Mouse (Mus musculus): Measurements from ENCODE around the gene Irgm1.
"Not testable (repeated sequence)": the region's sequence is repeated elsewhere in the genome, so short reads cannot be mapped to it uniquely, and the experiment has no call there.

Gene Irgm1

DNA sequence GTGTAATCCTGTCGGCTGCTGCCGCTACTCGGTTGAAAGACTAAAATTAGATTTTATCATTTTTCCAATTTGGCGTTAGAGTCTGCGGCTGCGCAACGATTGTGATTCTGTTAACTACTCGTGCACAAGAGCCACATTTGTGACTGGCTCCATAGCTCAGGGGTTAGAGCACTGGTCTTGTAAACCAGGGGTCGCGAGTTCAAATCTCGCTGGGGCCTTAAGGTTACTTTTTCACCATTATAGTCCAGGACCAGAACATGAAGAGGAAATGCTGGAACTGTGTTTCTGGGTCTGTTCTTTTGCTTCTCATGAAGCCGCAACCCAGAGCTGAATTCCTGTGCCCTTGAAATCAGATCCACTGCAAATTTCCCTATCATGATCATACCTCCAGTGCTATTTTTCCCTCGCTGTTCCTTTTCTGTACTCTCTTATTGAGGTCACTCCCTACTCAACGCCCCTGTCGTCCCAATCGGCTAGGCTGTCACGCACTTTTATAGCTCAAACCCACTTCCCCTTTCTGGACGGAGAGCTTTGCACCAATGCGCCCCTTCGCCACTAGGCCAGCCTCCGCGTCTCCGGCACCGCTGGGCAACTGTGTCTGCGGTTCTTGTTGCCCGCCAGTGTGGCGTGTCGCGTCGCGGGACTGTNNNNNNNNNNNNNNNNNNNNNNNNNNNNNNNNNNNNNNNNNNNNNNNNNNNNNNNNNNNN lies 17.9 kb downstream of the Irgm1 start:
- peak; percentile 94 for DNase-seq

DNA sequence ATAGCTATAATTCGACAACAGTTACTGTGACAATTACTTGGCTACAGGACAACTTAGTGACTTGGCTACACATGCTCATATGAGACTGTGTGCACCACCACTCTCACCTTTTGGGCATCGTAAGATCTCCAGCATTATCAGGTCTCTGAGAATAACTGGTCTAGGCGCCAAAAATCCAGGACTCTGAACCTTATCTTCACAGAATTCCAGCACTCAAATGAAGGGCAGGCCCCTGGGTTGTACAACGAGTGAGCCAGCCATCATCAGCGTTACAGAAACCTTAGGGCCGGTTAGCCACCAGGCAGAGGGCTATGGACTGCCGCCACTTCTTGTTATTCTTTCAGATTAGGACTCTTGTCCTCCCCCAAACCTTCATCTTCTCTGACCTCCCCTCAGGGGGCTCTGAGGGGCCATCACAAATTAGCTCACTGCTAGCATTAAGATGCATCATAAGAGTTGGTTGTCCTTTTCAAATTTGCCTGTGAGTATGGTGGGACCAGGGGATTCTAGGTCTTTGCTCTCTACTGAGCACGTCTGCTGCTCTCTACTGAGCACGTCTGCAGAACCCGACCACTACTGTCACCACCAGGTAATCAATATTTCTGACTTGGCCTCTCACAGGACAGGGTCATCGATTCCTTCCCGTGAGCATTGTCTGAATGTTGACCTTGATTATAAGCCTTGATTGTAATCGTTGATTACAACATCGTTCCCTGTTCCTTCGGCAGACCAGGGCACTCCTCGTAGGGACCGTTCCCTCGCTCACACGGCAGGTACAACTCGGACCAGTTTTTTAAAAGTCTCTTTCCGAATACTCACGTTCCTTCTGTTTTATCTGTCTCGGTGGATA lies 18.6 kb downstream of the Irgm1 start:
- DNase-seq, result no peak

GRCm38 (mm10) chr11:48852190-48852589 lies 19.3 kb downstream of the Irgm1 start:
- no peak for DNase-seq

GRCm38 (mm10) chr11:48851270-48851995 lies 20.1 kb downstream of the Irgm1 start:
- no peak for DNase-seq

DNA sequence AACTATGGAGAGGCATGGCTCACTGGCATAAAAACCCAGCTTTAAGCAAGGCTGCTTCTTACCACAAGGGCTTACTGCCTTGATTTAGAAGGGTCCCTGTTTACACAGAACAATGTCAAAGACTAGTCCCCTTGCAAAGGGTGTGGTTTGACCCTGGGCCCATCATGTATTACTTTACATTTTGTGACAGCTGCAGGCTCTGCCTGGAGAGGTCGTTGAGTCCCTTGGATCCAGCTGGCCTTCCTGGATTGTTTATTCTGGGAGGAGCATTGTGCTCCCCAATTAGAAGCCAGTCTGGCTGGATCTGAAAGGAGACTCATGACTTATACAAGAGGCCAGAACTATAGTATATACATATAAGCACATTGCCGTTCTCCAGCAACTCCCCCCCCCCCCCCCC lies 21.2 kb downstream of the Irgm1 start:
- DNase-seq, result no peak

DNA sequence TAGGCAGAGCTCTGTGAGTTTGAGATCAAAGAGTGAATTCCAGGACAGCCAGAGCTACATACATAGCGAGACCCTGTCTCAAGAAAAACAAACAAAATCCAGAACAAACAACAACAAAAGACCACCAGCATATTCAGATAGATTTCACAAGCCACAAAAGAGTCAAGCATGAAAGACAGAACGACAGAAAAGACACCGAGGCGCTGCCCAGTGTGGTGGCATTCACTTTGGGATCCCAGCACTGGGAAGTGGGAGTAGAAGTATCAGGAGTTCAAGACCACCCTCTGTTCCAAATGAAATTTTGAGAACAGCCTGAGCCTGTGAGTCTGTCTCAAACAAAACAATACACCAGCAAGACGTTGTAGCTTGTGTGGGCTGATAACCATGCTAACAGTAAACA lies 24.6 kb downstream of the Irgm1 start:
- no peak for DNase-seq

GRCm38 (mm10) chr11:48846362-48846761 lies 25.1 kb downstream of the Irgm1 start:
- not testable (repeated sequence) for DNase-seq

GRCm38 (mm10) chr11:48845244-48845815 lies 26.2 kb downstream of the Irgm1 start:
- DNase-seq, result no peak

DNA sequence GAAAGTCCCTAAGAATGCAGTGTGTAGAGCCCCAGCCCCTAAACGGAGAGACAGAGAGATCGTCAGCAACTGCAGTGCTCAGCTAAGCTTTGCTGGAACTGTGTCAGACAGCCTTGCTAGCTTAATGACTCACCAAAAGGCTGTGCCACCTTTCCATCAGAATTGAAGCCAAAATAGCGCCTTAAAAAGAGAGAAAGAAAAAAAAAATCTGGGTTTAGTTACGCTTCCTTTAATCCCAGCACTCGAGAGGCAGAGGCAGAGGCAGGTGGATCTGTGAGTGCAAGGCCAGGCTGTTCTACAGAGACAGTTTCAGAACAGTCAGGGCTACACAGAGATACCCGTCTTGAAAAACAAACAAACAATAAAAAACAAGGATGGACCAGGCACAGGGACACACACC lies 27.2 kb downstream of the Irgm1 start:
- no peak for DNase-seq

GRCm38 (mm10) chr11:48843202-48843601 lies 28.3 kb downstream of the Irgm1 start:
- no peak for DNase-seq

GRCm38 (mm10) chr11:48842378-48842792 lies 29.1 kb downstream of the Irgm1 start:
- DNase-seq, result no peak

- no peak for DNase-seq
Observed at GRCm38 (mm10) chr11:48841213-48841612, 30.3 kb downstream of the Irgm1 start.

GRCm38 (mm10) chr11:48840805-48841204 lies 30.7 kb downstream of the Irgm1 start:
- DNase-seq, result no peak

- DNase-seq, result no peak
Observed at GRCm38 (mm10) chr11:48838879-48839680, 32.4 kb downstream of the Irgm1 start.

- DNase-seq, result no peak
Observed at GRCm38 (mm10) chr11:48838181-48838797, 33.2 kb downstream of the Irgm1 start.

- DNase-seq, result peak; percentile 71
Observed at GRCm38 (mm10) chr11:48837310-48838180, 33.9 kb downstream of the Irgm1 start.

DNA sequence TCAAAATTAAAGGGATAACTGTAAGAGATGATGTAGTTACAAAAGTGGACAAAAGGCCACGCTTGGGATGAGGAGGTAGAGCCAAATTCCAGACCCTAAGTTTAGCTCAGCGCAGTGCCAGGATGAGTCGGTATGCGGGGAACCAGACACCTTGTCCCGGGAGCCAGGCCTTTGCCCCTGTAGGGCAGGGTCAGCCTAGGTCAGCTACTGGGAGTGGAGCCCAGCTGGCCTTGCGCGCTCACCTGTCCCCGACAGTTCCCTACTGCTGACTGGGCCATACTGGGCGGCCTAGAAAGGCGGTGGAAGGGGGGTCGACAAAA lies 34.5 kb downstream of the Irgm1 start:
- DNase-seq, result no peak

DNA sequence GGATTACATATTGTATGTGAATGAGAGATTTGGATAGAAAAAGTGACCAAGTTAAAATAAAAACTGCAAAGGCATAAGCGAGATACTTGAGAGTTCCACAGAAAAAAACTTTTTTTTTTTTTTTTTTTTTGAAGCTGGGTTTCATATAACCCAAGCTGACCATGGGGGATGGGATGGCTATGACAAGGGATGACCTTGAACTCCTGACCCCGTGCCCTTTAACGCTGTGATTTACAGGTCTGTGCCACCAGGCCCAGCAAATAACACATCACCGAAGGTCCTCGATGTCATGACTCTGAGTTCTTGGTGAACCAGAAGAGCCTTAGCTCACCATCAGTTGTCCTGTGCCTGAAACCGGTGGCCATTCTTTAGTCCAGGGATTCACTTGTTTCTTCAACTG lies 35.6 kb downstream of the Irgm1 start:
- no peak for DNase-seq

DNA sequence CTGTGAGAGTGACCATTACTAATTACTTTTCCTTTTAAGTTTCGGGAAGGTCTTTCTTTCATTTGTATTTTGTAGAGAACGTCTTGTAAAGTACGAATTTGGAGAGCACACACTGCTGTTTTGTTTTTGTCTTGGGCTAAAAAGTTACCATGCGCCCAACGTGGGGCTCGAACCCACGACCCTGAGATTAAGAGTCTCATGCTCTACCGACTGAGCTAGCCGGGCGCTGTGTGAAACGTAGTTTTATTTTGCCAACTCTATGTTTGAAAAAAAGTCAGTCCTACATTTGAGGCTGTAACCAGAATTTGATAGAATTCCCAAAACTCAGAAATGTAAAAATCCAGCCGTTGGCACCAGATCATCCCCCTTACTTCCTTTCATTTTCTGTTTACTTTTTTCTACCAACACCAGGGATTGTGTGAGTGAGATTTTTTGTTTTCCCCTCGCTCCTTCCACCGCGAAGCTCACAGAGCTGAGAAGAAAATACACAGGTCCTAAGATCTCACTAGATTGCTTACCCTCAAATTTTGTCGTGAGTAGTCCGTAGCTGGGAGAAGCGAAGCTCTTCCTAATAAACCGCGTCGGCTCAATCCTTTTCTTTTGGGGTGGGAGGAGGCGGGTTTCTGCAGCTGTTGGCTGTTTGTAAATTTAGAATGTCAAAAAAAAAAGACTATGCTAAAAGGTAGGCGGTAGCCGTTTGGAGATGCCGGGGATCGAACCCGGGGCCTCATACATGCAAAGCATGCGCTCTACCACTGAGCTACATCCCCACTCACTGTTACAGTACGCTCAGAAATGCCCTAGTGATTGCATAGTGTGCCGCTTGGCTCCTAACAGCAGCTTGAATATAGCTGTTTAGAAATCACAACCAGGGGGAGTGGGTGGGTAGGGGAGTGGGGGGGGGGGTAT lies 37.5 kb downstream of the Irgm1 start:
- DNase-seq, result peak; percentile 93
